Mouse (Mus musculus) G1E (cell line): ENCODE data around the gene Krt81. TPM values are rescaled to one million over a fixed set of nuclear protein-coding genes. Genes with fewer than 3 reads are reported as not detected.

Experiments used
- ATAC-seq: 2 replicates; pipeline ENCODE4 v1.8.0; 2016; ENCODE audit warnings: mild to moderate bottlenecking; ENCODE audit not compliant: insufficient number of reproducible peaks, poor library complexity, low FRiP score, severe bottlenecking; ENCODE audit errors: extremely low read depth
- DNase-seq: peaks from one replicate; pipeline ENCODE4 v3.0.0; 2012; ENCODE audit warnings: low spot score
- H3K27me3 ChIP-seq: 2 replicates; pipeline ENCODE4 v1.6.1; 2012; ENCODE audit warnings: mild to moderate bottlenecking, low read length, inconsistent platforms; ENCODE audit not compliant: insufficient read depth
- H3K36me3 ChIP-seq: replicated peaks from 2 replicates; pipeline ENCODE3; 2012; ENCODE audit warnings: mild to moderate bottlenecking, inconsistent platforms
- H3K4me1 ChIP-seq: 2 replicates; pipeline ENCODE4 v1.6.1; 2012; ENCODE audit warnings: low read depth, low read length, inconsistent platforms, mixed read lengths; ENCODE audit not compliant: insufficient read depth
- H3K4me3 ChIP-seq: 2 replicates; pipeline ENCODE4 v1.5.1; 2012; ENCODE audit warnings: low read depth, mild to moderate bottlenecking, inconsistent platforms, low read length, moderate library complexity, mixed read lengths
- H3K9me3 ChIP-seq: replicated peaks from 2 replicates; pipeline ENCODE4 v1.6.1; 2012; ENCODE audit warnings: inconsistent platforms
- CTCF ChIP-seq: IDR thresholded peaks from 2 replicates; pipeline ENCODE4 v1.5.1; 2012; ENCODE audit warnings: low read depth, low read length, inconsistent platforms, mixed read lengths
- GATA1 ChIP-seq: IDR thresholded peaks from 2 replicates; pipeline ENCODE4 v1.6.1; 2012; ENCODE audit warnings: borderline replicate concordance, low read length, inconsistent platforms, mixed read lengths
- GATA2 ChIP-seq: IDR thresholded peaks from 2 replicates; pipeline ENCODE4 v1.6.1; 2012; ENCODE audit warnings: low read depth, low read length, inconsistent platforms, borderline replicate concordance
- POLR2AphosphoS5 ChIP-seq: IDR thresholded peaks from 2 replicates; pipeline ENCODE4 v1.6.1; 2012; ENCODE audit warnings: low read depth, low read length, inconsistent platforms; ENCODE audit not compliant: insufficient replicate concordance
- TAL1 ChIP-seq: conservative IDR thresholded peaks from 2 replicates; pipeline ENCODE4 v1.6.1; 2012; ENCODE audit warnings: low read depth, low read length, inconsistent platforms, mixed read lengths
- polyA plus RNA-seq: library from polyadenylated mRNA; stranded (reverse); fragments of >175 nt; gene quantifications from 2 replicates; pipeline ENCODE4 v1.2.3, GENCODE M21; 2012
- total RNA-seq, 2 experiments: library from RNA; stranded (forward) in 1 of 2; stranded (reverse) in 1 of 2; fragments of 200-1000 nt in 1 of 2; fragments of >200 nt in 1 of 2; fragmentation: Nextera tagmentation in 1 of 2; gene quantifications; 2 replicates each; pipeline ENCODE4 v1.2.3; 2014 to 2017

The Krt81 gene
- total RNA-seq (2014; fragmentation: Nextera tagmentation): not detected in 2 replicates
- not detected in 2 replicates for total RNA-seq (2017)
- not detected in 2 replicates for polyA plus RNA-seq

- H3K36me3 ChIP-seq: no peaks in the 10 kb centered on the region
- H3K9me3 ChIP-seq: peaks cover 36% of the 10 kb centered on the region
- DNase-seq: no peak
- TF ChIP-seq GATA1 (no peak), GATA2 (no peak), CTCF (no peak), POLR2AphosphoS5 (no peak), TAL1 (no peak)
- no peak for ATAC-seq
- no peak within 1 kb of the TSS for H3K4me3 ChIP-seq
- H3K4me1 ChIP-seq: no peaks in the 10 kb centered on the region
- H3K27me3 ChIP-seq: no peaks in the 10 kb centered on the region
Measured at GRCm38 (mm10) chr15:101463651-101464050, at the start of gene Krt81. TSS of gene Krt81 (minus strand) at chr15:101463751.

DNA sequence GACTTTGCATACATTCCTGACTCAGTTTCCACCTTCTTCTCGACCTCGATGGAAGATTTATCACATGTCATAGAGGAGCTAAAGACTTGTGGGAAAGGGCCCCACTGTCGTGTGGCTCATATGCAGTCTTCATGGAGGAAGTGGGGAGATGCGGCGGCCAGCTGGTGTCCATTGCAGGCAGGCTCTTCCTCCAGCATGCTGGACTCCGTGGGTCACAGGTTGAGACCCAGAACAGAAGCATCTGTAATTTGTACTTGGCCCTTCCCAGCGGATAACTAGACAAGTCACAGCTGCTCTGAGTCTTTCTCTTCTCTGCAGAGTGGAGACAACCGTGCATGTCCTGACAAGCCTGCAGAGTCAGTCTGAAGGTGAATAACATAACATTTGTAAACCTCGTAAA lies 44.7 kb upstream of the Krt81 start:
- no peaks in the 10 kb centered on the region for H3K27me3 ChIP-seq
- peaks cover 28% of the 10 kb centered on the region for H3K9me3 ChIP-seq
- no peak overlapping the region for H3K4me3 ChIP-seq
- no peaks in the 10 kb centered on the region for H3K36me3 ChIP-seq
- ATAC-seq: no peak
- DNase-seq: no peak
- no peaks in the 10 kb centered on the region for H3K4me1 ChIP-seq
- no peak for TF ChIP-seq CTCF
- TF ChIP-seq POLR2AphosphoS5: no peak
- TF ChIP-seq GATA1: no peak
- no peak for TF ChIP-seq GATA2
- TF ChIP-seq TAL1: no peak

DNA sequence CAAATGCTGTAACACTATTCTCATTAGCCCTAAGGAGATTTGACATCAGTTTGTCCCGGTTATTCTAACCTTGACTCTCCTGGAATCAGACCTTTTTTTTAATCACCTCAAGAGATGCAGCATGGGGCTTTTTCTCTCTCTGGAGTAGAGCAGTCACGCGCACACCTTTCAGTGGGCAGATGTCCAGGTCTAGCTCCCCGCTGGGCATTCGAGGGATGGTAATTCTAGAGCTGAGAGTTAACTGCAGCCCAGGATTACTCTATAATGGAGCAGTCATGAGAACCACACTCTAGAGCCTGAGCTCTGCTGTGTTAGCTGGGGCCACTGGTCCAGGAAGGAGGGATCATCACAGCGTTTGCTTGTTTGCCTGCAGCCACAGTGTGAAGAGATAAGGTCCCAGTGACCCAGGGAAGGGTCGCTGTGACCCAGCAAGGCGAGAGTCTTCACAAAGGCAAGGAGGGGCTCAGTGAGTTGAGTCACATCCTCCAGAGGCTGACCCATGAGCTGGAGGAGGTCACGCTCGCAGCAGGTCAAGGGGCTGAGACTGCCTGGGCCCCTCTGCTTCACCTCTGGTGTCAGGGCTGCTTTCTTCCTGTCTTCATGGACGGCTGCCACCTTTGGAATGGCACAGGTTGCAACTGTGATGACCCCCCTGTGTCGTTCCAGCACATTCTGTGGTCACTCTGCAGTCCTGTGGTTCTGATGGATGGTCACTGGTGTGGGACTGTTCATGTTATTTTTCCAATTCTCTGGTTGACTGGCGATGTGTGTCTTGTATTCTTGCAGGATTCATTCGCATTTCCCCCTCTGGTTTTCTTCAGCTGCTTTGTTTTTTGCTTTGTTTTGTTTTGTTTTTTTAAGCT lies 43.6 kb upstream of the Krt81 start:
- DNase-seq: no peak
- no peak for TF ChIP-seq GATA1
- no peak for TF ChIP-seq POLR2AphosphoS5
- TF ChIP-seq TAL1: no peak
- no peak for TF ChIP-seq GATA2
- TF ChIP-seq CTCF: no peak
- H3K36me3 ChIP-seq: no peaks in the 10 kb centered on the region
- H3K27me3 ChIP-seq: no peaks in the 10 kb centered on the region
- H3K4me1 ChIP-seq: no peaks in the 10 kb centered on the region
- no peak overlapping the region for H3K4me3 ChIP-seq
- ATAC-seq: no peak
- peaks cover 29% of the 10 kb centered on the region for H3K9me3 ChIP-seq

GRCm38 (mm10) chr15:101497181-101497580 lies 33.6 kb upstream of the Krt81 start:
- DNase-seq (no peak), ATAC-seq (no peak)
- TF ChIP-seq GATA1 (no peak), POLR2AphosphoS5 (no peak), CTCF (no peak), TAL1 (no peak), GATA2 (no peak)
- H3K27me3 ChIP-seq: no peaks in the 10 kb centered on the region
- no peaks in the 10 kb centered on the region for H3K4me1 ChIP-seq
- H3K36me3 ChIP-seq: no peaks in the 10 kb centered on the region
- no peak overlapping the region for H3K4me3 ChIP-seq
- H3K9me3 ChIP-seq: peaks cover 51% of the 10 kb centered on the region

GRCm38 (mm10) chr15:101495266-101495665 lies 31.7 kb upstream of the Krt81 start:
- H3K9me3 ChIP-seq: peaks cover 53% of the 10 kb centered on the region
- H3K27me3 ChIP-seq: no peaks in the 10 kb centered on the region
- TF ChIP-seq CTCF: no peak
- no peak for TF ChIP-seq TAL1
- TF ChIP-seq GATA2: no peak
- no peak for TF ChIP-seq GATA1
- no peak for TF ChIP-seq POLR2AphosphoS5
- H3K4me1 ChIP-seq: no peaks in the 10 kb centered on the region
- DNase-seq (no peak), ATAC-seq (no peak)
- H3K4me3 ChIP-seq: no peak overlapping the region
- H3K36me3 ChIP-seq: no peaks in the 10 kb centered on the region

GRCm38 (mm10) chr15:101494203-101494602 lies 30.7 kb upstream of the Krt81 start:
- no peak for TF ChIP-seq GATA2
- TF ChIP-seq GATA1: no peak
- TF ChIP-seq CTCF: no peak
- no peak for TF ChIP-seq POLR2AphosphoS5
- TF ChIP-seq TAL1: no peak
- ATAC-seq (no peak), DNase-seq (no peak)
- Histone ChIP-seq H3K36me3 (no peaks in the 10 kb centered on the region), H3K9me3 (peaks cover 60% of the 10 kb centered on the region), H3K4me3 (no peak overlapping the region), H3K4me1 (no peaks in the 10 kb centered on the region), H3K27me3 (no peaks in the 10 kb centered on the region)
